Mouse (Mus musculus) intestine, embryonic 14.5 days (tissue): ENCODE data around the gene Cdcp1. TPM values are rescaled to one million over a fixed set of nuclear protein-coding genes. Genes with fewer than 3 reads are reported as not detected.

Source experiments
- ATAC-seq: fragments of 200-750 bp; cut with Nextera tagmentation; replicated peaks from 2 replicates; pipeline ENCODE4 v1.8.0; 2017; ENCODE audit warnings: low read depth, moderate number of reproducible peaks, moderate TSS enrichment, moderate library complexity; ENCODE audit not compliant: low FRiP score, low TSS enrichment
- DNase-seq: peaks from one replicate; pipeline ENCODE4 v3.0.0-alpha.2; 2018; ENCODE audit warnings: low spot score
- H3K27ac ChIP-seq: fragments of 300-500 bp; sonication (generic); 2 replicates; pipeline ENCODE4 v1.5.1; 2014; ENCODE audit warnings: low read depth, mild to moderate bottlenecking, control low read depth
- H3K27me3 ChIP-seq: fragments of 300-500 bp; sonication (generic); replicated peaks from 2 replicates; pipeline ENCODE4 v1.6.1; 2014; ENCODE audit warnings: low read length, control low read depth; ENCODE audit not compliant: control insufficient read depth, insufficient read depth
- H3K36me3 ChIP-seq: fragments of 300-500 bp; sonication (generic); 2 replicates; pipeline ENCODE4 v1.6.1; 2014; ENCODE audit warnings: low read length, control low read depth; ENCODE audit not compliant: control insufficient read depth, insufficient read depth
- H3K4me1 ChIP-seq: fragments of 300-500 bp; sonication (generic); replicated peaks from 2 replicates; pipeline ENCODE4 v1.6.1; 2014; ENCODE audit warnings: low read length, control low read depth, mixed read lengths; ENCODE audit not compliant: control insufficient read depth, insufficient read depth
- H3K4me2 ChIP-seq: fragments of 300-500 bp; sonication (generic); 2 replicates; pipeline ENCODE4 v1.6.1; 2014; ENCODE audit warnings: low read length
- H3K4me3 ChIP-seq: fragments of 300-500 bp; sonication (generic); 2 replicates; pipeline ENCODE4 v1.5.1; 2014; ENCODE audit warnings: low read depth, low read length, control low read depth, mixed read lengths
- H3K9ac ChIP-seq: fragments of 300-500 bp; sonication (generic); 2 replicates; pipeline ENCODE4 v1.6.1; 2014; ENCODE audit warnings: mild to moderate bottlenecking, low read length
- H3K9me3 ChIP-seq: fragments of 300-500 bp; sonication (generic); 2 replicates; pipeline ENCODE4 v1.6.1; 2016; ENCODE audit warnings: low read length, control low read depth; ENCODE audit not compliant: control insufficient read depth
- WGBS: fragments of 180-500 bp; shearing (Covaris S2); extraction: QIAGEN DNeasy Blood & Tissue Kit; methylation state at CpG from one replicate; pipeline ENCODE4 v1.1.7; 2014; 5-methylcytosine and 5-hydroxymethylcytosine counted together
- polyA plus RNA-seq: library from polyadenylated mRNA; unstranded; fragments of >200 nt; fragmentation: Nextera tagmentation; extraction: Ambion mirVana; gene quantifications from 2 replicates; pipeline ENCODE4 v1.2.1, GENCODE M21; 2014

Cdcp1 gene
- polyA plus RNA-seq, 1 experiment from 2014 or later = 17.5 TPM

DNA sequence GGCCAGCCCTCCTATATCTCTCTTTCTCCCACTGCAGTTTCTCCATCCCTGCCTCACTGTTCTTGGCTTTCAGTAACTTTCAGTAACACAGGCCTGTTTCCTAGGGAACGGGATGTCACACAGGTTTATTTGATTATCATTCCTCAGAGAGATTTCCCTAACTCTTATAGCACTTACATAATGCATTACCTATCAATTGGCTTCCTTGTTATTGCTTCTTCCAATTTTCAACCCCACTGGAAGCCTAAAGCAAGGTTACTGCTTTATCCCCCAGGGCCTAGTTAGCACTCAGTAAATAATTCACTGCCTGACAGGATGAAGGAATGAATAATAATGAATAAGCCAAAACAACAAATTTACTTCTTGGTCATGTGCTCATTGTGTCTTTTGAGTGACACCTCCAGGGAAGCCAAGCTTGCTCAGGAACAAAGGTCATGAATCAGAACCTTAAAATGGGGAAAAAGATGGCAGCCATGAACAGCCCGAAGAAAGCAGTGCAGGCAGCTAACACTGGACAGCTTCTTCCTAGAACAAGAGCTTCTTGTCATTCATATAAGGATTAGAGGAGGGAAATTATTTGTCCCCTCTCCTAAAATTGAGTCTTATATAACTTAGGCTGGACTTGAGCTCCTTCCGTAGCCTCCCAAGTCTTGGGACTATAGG is 49.9 kb downstream of the Cdcp1 start:
- no peaks in the 10 kb centered on the region for H3K27me3 ChIP-seq
- H3K4me3 ChIP-seq = no peak overlapping the region
- no peak for DNase-seq
- no peaks in the 10 kb centered on the region for H3K9me3 ChIP-seq
- H3K36me3 ChIP-seq = no peaks in the 10 kb centered on the region
- H3K27ac ChIP-seq = no peak overlapping the region
- H3K4me2 ChIP-seq = no peak overlapping the region
- 91% methylated on average over 3 of the region's 3 CpGs for WGBS
- H3K4me1 ChIP-seq = no peaks in the 10 kb centered on the region
- H3K9ac ChIP-seq = no peak overlapping the region
- no peak for ATAC-seq

GRCm38 (mm10) chr9:123162985-123163694 is 52.7 kb downstream of the Cdcp1 start:
- WGBS = 82% methylated on average over 4 of the region's 4 CpGs
- ATAC-seq (no peak), DNase-seq (no peak)
- Histone ChIP-seq H3K27ac (no peak overlapping the region), H3K4me2 (no peak overlapping the region), H3K4me3 (no peak overlapping the region), H3K9me3 (no peaks in the 10 kb centered on the region), H3K27me3 (no peaks in the 10 kb centered on the region), H3K4me1 (no peaks in the 10 kb centered on the region), H3K9ac (no peak overlapping the region), H3K36me3 (no peaks in the 10 kb centered on the region)

- H3K27me3 ChIP-seq = no peaks in the 10 kb centered on the region
- no peak overlapping the region for H3K27ac ChIP-seq
- H3K9me3 ChIP-seq = no peaks in the 10 kb centered on the region
- ATAC-seq (no peak), DNase-seq (no peak)
- no peak overlapping the region for H3K4me2 ChIP-seq
- H3K4me3 ChIP-seq = no peak overlapping the region
- H3K4me1 ChIP-seq = no peaks in the 10 kb centered on the region
- no peaks in the 10 kb centered on the region for H3K36me3 ChIP-seq
- WGBS = 66% methylated on average over 2 of the region's 2 CpGs
- H3K9ac ChIP-seq = no peak overlapping the region
Observed at GRCm38 (mm10) chr9:123161792-123162191, 54.0 kb downstream of the Cdcp1 start.

- H3K4me3 ChIP-seq = no peak overlapping the region
- H3K9me3 ChIP-seq = no peaks in the 10 kb centered on the region
- no peaks in the 10 kb centered on the region for H3K4me1 ChIP-seq
- 59% methylated on average over 7 of the region's 7 CpGs for WGBS
- ATAC-seq (no peak), DNase-seq (peak; percentile 78)
- H3K27ac ChIP-seq = no peak overlapping the region
- H3K9ac ChIP-seq = no peak overlapping the region
- no peaks in the 10 kb centered on the region for H3K36me3 ChIP-seq
- no peaks in the 10 kb centered on the region for H3K27me3 ChIP-seq
- no peak overlapping the region for H3K4me2 ChIP-seq
Observed at GRCm38 (mm10) chr9:123159330-123159729, 56.5 kb downstream of the Cdcp1 start.

DNA sequence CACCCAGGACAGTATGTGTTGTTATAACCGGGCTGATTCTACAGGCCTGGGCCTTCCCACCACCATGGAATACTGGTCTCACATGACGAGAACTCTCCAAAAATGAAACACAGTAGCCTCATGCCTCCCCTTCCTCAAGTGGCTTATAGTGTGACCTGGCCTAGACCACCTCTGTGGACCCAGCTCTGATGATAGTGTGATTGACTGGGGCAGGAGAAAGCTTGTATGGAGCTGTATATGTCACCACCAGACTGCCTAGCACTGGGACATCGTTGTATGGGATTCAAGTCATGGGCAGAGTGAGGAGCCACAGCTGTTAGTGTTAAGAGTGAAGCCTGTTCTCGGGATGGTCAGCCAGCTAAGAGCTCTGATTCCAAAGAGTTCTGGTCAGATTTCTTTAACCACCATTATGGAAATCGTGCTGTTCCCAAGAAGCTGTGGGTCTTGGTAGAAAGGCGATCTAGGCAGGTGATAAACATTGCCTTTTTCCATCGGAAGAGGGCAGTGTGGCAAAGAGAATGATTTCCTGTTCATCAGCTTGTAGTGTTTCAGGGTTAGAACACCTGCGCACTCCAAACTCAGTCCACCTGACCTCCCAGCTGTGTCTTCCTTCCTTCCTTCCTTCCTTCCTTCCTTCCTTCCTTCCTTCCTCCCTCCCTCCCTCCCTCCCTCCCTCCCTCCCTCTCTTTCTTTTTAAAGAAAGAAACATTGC is 57.6 kb downstream of the Cdcp1 start:
- Histone ChIP-seq H3K27ac (no peak overlapping the region), H3K4me3 (no peak overlapping the region), H3K9ac (no peak overlapping the region), H3K27me3 (no peaks in the 10 kb centered on the region), H3K4me1 (no peaks in the 10 kb centered on the region), H3K36me3 (no peaks in the 10 kb centered on the region), H3K4me2 (no peak overlapping the region), H3K9me3 (no peaks in the 10 kb centered on the region)
- DNase-seq = peak; percentile 66
- WGBS = 57% methylated on average over 8 of the region's 8 CpGs
- no peak for ATAC-seq

DNA sequence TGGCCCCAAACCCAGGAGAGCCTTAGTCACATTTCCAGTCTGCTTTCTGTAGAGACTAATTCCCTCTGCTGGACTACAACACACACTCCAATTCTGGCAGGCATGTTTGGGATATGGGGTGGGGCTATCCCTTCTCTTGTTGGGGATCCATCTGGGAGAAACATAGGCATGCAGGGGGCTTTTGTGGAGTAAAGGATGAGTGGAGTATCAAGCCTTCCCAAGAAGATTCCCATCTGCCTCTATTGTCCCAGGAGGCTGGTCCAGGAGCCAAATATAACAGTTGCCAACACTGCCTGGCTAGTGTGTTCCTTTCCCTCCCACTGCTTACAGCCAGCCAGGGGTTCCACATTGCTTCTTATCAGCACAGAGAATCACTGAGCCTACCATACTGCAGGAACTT is 58.1 kb downstream of the Cdcp1 start:
- no peaks in the 10 kb centered on the region for H3K9me3 ChIP-seq
- no peak overlapping the region for H3K4me3 ChIP-seq
- DNase-seq (no peak), ATAC-seq (no peak)
- no peaks in the 10 kb centered on the region for H3K27me3 ChIP-seq
- H3K27ac ChIP-seq = no peak overlapping the region
- H3K4me2 ChIP-seq = no peak overlapping the region
- H3K9ac ChIP-seq = no peak overlapping the region
- H3K4me1 ChIP-seq = no peaks in the 10 kb centered on the region
- no peaks in the 10 kb centered on the region for H3K36me3 ChIP-seq

GRCm38 (mm10) chr9:123156910-123157361 is 58.9 kb downstream of the Cdcp1 start:
- Histone ChIP-seq H3K9me3 (no peaks in the 10 kb centered on the region), H3K36me3 (no peaks in the 10 kb centered on the region), H3K27ac (no peak overlapping the region), H3K4me1 (no peaks in the 10 kb centered on the region), H3K4me2 (peak overlapping the region; percentile 40), H3K27me3 (no peaks in the 10 kb centered on the region), H3K4me3 (peak overlapping the region; percentile 13; the same call in 1 of the 2 replicates), H3K9ac (no peak overlapping the region)
- 36% methylated on average over 30 of the region's 30 CpGs for WGBS
- DNase-seq (peak; percentile 54), ATAC-seq (peak; percentile 60)

DNA sequence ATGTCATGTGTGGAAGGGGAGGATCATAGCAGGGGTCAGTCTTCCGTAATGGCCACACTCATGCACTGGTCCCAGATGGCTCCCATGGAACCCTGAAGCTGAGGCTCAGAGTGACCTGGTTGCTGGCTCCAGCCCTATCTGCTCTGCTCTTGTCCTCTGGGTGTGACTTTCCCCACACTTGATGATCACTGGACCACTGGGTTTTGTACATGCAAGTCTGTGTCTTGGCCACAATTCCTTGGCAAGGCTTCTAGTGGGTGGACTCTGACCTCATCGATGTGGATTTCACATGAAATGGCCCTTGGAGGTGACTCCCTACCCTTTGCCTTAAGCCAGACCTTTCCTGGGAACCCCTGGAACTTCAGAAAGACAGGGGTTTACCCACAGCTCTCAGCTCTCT is 62.7 kb downstream of the Cdcp1 start:
- Histone ChIP-seq H3K36me3 (no peaks in the 10 kb centered on the region), H3K9me3 (no peaks in the 10 kb centered on the region), H3K27ac (no peak overlapping the region), H3K4me3 (no peak overlapping the region), H3K27me3 (no peaks in the 10 kb centered on the region), H3K4me1 (no peaks in the 10 kb centered on the region), H3K9ac (no peak overlapping the region), H3K4me2 (no peak overlapping the region)
- DNase-seq (no peak), ATAC-seq (no peak)
- 82% methylated on average over 2 of the region's 2 CpGs for WGBS
